Mouse (Mus musculus) ES-Bruce4 (cell line): ENCODE data around the gene Smyd2. TPM values are rescaled to one million over a fixed set of nuclear protein-coding genes. Genes with fewer than 3 reads are reported as not detected.
A peak's percentile ranks its signal among the peaks of the same experiment; 100 is the strongest.

ENCODE experiments used
- H3K27ac ChIP-seq: 2 replicates; pipeline ENCODE4 v1.5.1; 2012; ENCODE audit warnings: low read length, inconsistent platforms; ENCODE audit not compliant: insufficient read depth
- H3K27me3 ChIP-seq: 2 replicates; pipeline ENCODE4 v1.6.1; 2012; ENCODE audit warnings: mild to moderate bottlenecking, low read length, inconsistent platforms; ENCODE audit not compliant: control insufficient read depth, poor library complexity, insufficient read depth, severe bottlenecking
- H3K36me3 ChIP-seq: 2 replicates; pipeline ENCODE4 v1.6.1; 2012; ENCODE audit warnings: inconsistent platforms, mild to moderate bottlenecking, low read length, moderate library complexity; ENCODE audit not compliant: control insufficient read depth, poor library complexity, insufficient read depth, severe bottlenecking
- H3K4me1 ChIP-seq: one replicate; pipeline ENCODE4 v1.8.1; 2011; ENCODE audit warnings: low read length; ENCODE audit not compliant: control insufficient read depth, insufficient read depth
- H3K4me3 ChIP-seq: 2 replicates; pipeline ENCODE4 v1.5.1; 2011; ENCODE audit warnings: low read depth, mild to moderate bottlenecking, low read length
- H3K9ac ChIP-seq: 2 replicates; pipeline ENCODE4 v1.6.1; 2012; ENCODE audit warnings: low read depth, mild to moderate bottlenecking, inconsistent platforms; ENCODE audit not compliant: poor library complexity, severe bottlenecking
- H3K9me3 ChIP-seq: replicated peaks from 2 replicates; pipeline ENCODE4 v1.6.1; 2012; ENCODE audit warnings: mild to moderate bottlenecking, low read length, inconsistent platforms; ENCODE audit not compliant: control insufficient read depth, poor library complexity, insufficient read depth, severe bottlenecking
- EP300 ChIP-seq: IDR thresholded peaks from 2 replicates; pipeline ENCODE4 v1.6.1; 2011; ENCODE audit warnings: low read depth, low read length; ENCODE audit not compliant: insufficient read depth
- POLR2A ChIP-seq: IDR thresholded peaks from one replicate; pipeline ENCODE4 v1.8.1; 2011; ENCODE audit warnings: low read length; ENCODE audit not compliant: insufficient read depth
- polyA plus RNA-seq: library from polyadenylated mRNA; stranded (reverse); fragments of >200 nt; gene quantifications from 2 replicates; pipeline ENCODE4 v1.2.4, GENCODE M21; 2011; ENCODE audit warnings: low read depth; ENCODE audit not compliant: missing spikeins, insufficient read depth, insufficient read length

The Smyd2 gene
- polyA plus RNA-seq, 1 experiment: 34.8 TPM

- peaks cover 3% of the 10 kb centered on the region for H3K36me3 ChIP-seq
- H3K4me3 ChIP-seq: no peak overlapping the region
- no peak overlapping the region for H3K27ac ChIP-seq
- H3K27me3 ChIP-seq: no peaks in the 10 kb centered on the region
- TF ChIP-seq POLR2A (no peak), EP300 (peak; percentile 57; the same call in 1 of the 2 replicates)
- H3K9me3 ChIP-seq: no peaks in the 10 kb centered on the region
- H3K4me1 ChIP-seq: peaks cover 7% of the 10 kb centered on the region
- H3K9ac ChIP-seq: no peak overlapping the region
These were observed 91.3 kb downstream of the Smyd2 start for GRCm38 (mm10) chr1:189830797-189831232.

Other genes starting within 250 kb of the Smyd2 start
- 157 and 169 TPM in 2 replicates for gene Cenpf, start 234.3 kb downstream of the Smyd2 start, polyA plus RNA-seq
- 141 and 149 TPM in 2 replicates for gene Ptpn14, start 194.1 kb downstream of the Smyd2 start, polyA plus RNA-seq
- gene Prox1, start 248.4 kb upstream of the Smyd2 start, polyA plus RNA-seq: 1.7 and 1.8 TPM in 2 replicates